ENCODE assay signal across 10 mouse cellular contexts in genomic region chr7:46103075-46103591, GRCm38 (mm10). TPM values are rescaled to one million over a fixed set of nuclear protein-coding genes. Genes with fewer than 3 reads are reported as not detected.
DNase-seq lines count a peak whose midpoint lies in the region.
"Had no signal": no experiment of that assay in that cellular context is flagged by ENCODE, and none has a peak within 500 bp of the region (broad histone marks: within the 10 kb centered on the region; RNA-seq: fewer than 3 reads in every experiment).

No protein-coding gene starts in this region.

- intact Hi-C loops in left cerebral cortex, postnatal 14 days (cut with DNase I), result no loop called here
- intact Hi-C loops in heart, postnatal 36 days (cut with DNase I), result no loop called here

- DNase-seq in NIH3T3 (ENCODE audit: low read depth), result peak; percentile 51
- DNase-seq in brain, adult 2 months (ENCODE audit: low read depth, low spot score), result peak; percentile 88
- DNase-seq in frontal cortex, postnatal 14 days (ENCODE audit: low spot score in 2 of 2), result peak; percentile 47 to 50
- DNase-seq in left cerebral cortex, postnatal 14 days (ENCODE audit: low spot score in 2 of 2), result peak; percentile 63 to 64
- no peak for DNase-seq in thymus, adult 18-20 months
- no peak for DNase-seq in heart, postnatal 36 days
- DNase-seq in kidney, postnatal 36 days, result no peak
- DNase-seq in embryo, embryonic 10.5 days (ENCODE audit: low spot score), result no peak
- DNase-seq: lung, postnatal 14 days had no signal

RNA-seq across cellular contexts. Expression of gene Kcnj11, which starts 2.6 kb away (rescaled TPM):
- total RNA-seq in left cerebral cortex, postnatal 14 days (2021), result 10 to 100 TPM; 29.2 to 30.5 TPM
- total RNA-seq in heart, postnatal 36 days (2021), result 10 to 100 TPM; 98.3 to 99.6 TPM
- total RNA-seq: MEL had no signal

Comparison
In these comparisons a context has a peak if more than half of its experiments do, and no peak if none do; other contexts are left out.
1. DNase-seq: peak in NIH3T3 (single experiment), brain, adult 2 months (single experiment), frontal cortex, postnatal 14 days (2 of 2) and left cerebral cortex, postnatal 14 days (2 of 2); none in thymus, adult 18-20 months (0 of 2), heart, postnatal 36 days (0 of 2), kidney, postnatal 36 days (0 of 2) and embryo, embryonic 10.5 days (single experiment).